Mouse (Mus musculus) midbrain, postnatal 0 days (tissue): ENCODE measurements at regions not wholly inside any gene's neighbourhood (a gene's known extent, or its start where the extent isn't known, plus 50 kb on each side); places are given as distances from the start of the nearest gene placed in this dataset.

Experiments
- ATAC-seq: fragments of 200-750 bp; cut with Nextera tagmentation; 2 replicates; pipeline ENCODE4 v1.8.0; 2017; ENCODE audit warnings: moderate number of reproducible peaks, mild to moderate bottlenecking, moderate TSS enrichment, moderate library complexity; ENCODE audit not compliant: low FRiP score
- DNase-seq: peaks from one replicate; pipeline ENCODE4 v3.0.0-alpha.2; 2015; ENCODE audit warnings: low spot score
- H3K27ac ChIP-seq: fragments of 300-500 bp; sonication (generic); 2 replicates; pipeline ENCODE4 v1.5.1; 2014; ENCODE audit warnings: low read depth, mild to moderate bottlenecking, low read length, mixed read lengths
- H3K27me3 ChIP-seq: fragments of 300-500 bp; sonication (generic); 2 replicates; pipeline ENCODE4 v1.6.1; 2014; ENCODE audit warnings: low read length, control low read depth, mixed read lengths; ENCODE audit not compliant: insufficient read depth
- H3K36me3 ChIP-seq: fragments of 300-500 bp; sonication (generic); 2 replicates; pipeline ENCODE4 v1.6.1; 2014; ENCODE audit warnings: low read length, control low read depth, mixed read lengths; ENCODE audit not compliant: insufficient read depth
- H3K4me1 ChIP-seq: fragments of 300-500 bp; sonication (generic); 2 replicates; pipeline ENCODE4 v1.6.1; 2014; ENCODE audit warnings: mild to moderate bottlenecking, control low read depth, antibody characterized with exemption, low read length, mixed read lengths; ENCODE audit not compliant: insufficient read depth
- H3K4me2 ChIP-seq: fragments of 300-500 bp; sonication (generic); 2 replicates; pipeline ENCODE4 v1.6.1; 2014; ENCODE audit warnings: low read depth, mild to moderate bottlenecking, low read length, mixed read lengths; ENCODE audit not compliant: poor library complexity, severe bottlenecking
- H3K4me3 ChIP-seq: fragments of 300-500 bp; sonication (generic); 2 replicates; pipeline ENCODE4 v1.5.1; 2014; ENCODE audit warnings: low read depth, mild to moderate bottlenecking, low read length, moderate library complexity
- H3K9ac ChIP-seq: fragments of 300-500 bp; sonication (generic); replicated peaks from 2 replicates; pipeline ENCODE4 v1.6.1; 2014; ENCODE audit warnings: mild to moderate bottlenecking, low read length, moderate library complexity, mixed read lengths; ENCODE audit not compliant: poor library complexity, severe bottlenecking
- H3K9me3 ChIP-seq: fragments of 300-500 bp; sonication (generic); 2 replicates; pipeline ENCODE4 v1.6.1; 2016; ENCODE audit warnings: low read length, control low read depth
- CTCF ChIP-seq: IDR thresholded peaks from 2 replicates; pipeline ENCODE4 v1.5.1; 2016; ENCODE audit warnings: antibody characterized with exemption, mild to moderate bottlenecking
- WGBS: fragments of 180-500 bp; shearing (Covaris S2); extraction: QIAGEN DNeasy Blood & Tissue Kit; methylation state at CpG from one replicate; pipeline ENCODE4 v1.1.7; 2014; 5-methylcytosine and 5-hydroxymethylcytosine counted together

DNA sequence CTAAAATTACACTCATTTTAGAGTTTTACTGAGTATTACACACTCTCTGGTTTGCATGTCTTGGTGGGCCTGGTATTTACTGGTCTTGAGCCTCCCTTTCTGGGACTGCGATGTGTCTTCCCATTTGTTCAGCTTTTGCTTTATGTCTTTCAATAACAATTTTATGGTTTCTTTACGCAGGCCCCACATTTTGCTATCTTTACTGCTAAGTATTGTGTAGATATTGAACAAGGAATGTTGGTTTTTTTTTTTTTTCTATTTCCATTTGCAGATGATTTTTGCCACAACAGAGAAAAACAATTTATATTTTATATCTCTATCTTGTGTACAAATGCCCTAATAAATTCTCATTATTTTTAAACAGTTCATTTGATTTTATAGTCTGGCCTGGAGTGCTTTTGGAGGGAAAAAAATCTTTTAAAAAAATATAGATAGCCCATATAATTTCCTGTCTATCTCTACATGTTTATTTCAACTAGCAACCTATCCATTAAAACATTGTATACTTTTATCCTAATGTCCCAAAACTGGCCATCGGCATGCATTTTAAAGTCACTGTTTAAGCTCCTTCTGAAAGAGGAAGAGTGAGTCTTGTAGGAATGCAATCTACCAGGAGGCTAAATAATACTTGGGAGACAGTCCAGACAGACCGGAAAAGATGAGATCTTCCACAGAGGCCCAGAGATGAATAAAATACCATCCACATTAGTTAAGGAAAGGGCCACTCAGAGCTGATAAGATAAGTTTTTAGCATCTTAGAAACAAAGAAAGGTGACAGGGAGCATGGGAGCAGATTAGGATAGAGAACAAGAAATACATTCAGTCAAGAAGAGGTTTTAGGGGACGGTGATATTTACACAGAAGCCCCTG, 149.1 kb downstream of the Rchy1 start:
- no peaks in the 10 kb centered on the region for H3K27me3 ChIP-seq
- ATAC-seq (no peak), DNase-seq (no peak)
- no peak overlapping the region for H3K9ac ChIP-seq
- no peak overlapping the region for H3K27ac ChIP-seq
- WGBS: 89% methylated on average over 5 of the region's 5 CpGs
- no peak overlapping the region for H3K4me2 ChIP-seq
- peaks cover 2% of the 10 kb centered on the region; the same call in 1 of the 2 replicates for H3K4me1 ChIP-seq
- H3K36me3 ChIP-seq: no peaks in the 10 kb centered on the region
- H3K4me3 ChIP-seq: no peak overlapping the region
- no peaks in the 10 kb centered on the region for H3K9me3 ChIP-seq
- no peak for TF ChIP-seq CTCF

DNA sequence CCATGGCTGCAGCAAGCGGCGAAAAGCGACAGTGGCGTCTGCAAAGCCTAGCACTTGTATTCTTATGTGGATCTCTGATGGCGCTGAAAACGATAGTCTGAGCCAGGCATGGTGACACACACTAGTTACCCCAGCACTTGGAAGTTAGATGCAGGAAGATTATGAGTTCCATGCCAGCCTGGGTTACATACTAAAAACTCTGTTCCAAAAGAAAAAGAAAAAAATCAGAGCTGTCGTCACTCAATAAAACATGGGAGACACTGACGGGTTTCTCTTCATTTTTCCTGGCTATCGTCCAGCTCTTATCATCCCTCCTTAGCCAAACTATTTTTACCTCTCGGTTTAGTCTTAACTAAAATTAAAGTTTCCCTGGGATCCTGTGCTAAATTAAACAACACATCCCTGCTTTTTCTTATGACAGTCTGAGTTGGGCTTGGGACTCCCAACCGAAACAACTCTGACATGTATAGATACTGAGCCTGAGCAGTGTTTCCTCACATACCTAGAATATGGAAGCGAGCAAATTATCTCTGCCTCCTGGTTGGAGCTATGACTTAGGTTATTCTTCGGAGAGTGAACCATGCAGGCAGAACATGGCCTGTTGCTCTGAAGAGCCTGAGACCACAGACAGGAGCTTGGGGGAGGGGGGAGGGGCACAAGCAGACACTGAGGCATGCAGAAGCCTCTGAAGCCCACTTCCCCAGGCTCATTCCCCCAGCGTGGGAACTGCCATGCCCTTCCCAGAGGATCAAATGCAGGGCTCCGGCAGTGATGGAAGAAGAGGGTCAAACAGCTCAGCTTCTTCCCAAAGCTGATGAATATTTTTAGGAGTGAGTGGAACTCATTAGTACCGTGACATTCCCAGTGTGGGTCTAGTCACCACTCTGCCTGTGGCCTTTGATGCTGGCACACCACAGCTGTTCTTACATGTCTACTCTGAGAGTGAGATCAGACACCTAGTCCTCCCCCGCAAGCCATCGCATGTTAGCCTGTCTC, 155.5 kb downstream of the Rchy1 start:
- H3K9ac ChIP-seq: no peak overlapping the region
- H3K9me3 ChIP-seq: no peaks in the 10 kb centered on the region
- no peak overlapping the region for H3K27ac ChIP-seq
- DNase-seq (no peak), ATAC-seq (no peak)
- H3K4me2 ChIP-seq: no peak overlapping the region
- H3K36me3 ChIP-seq: no peaks in the 10 kb centered on the region
- 68% methylated on average over 18 of the region's 18 CpGs for WGBS
- H3K4me1 ChIP-seq: 0 out of 2 replicates have a peak, but pooled peaks cover 4% of the 10 kb centered on the region
- H3K4me3 ChIP-seq: no peak overlapping the region
- TF ChIP-seq CTCF: no peak
- no peaks in the 10 kb centered on the region for H3K27me3 ChIP-seq

DNA sequence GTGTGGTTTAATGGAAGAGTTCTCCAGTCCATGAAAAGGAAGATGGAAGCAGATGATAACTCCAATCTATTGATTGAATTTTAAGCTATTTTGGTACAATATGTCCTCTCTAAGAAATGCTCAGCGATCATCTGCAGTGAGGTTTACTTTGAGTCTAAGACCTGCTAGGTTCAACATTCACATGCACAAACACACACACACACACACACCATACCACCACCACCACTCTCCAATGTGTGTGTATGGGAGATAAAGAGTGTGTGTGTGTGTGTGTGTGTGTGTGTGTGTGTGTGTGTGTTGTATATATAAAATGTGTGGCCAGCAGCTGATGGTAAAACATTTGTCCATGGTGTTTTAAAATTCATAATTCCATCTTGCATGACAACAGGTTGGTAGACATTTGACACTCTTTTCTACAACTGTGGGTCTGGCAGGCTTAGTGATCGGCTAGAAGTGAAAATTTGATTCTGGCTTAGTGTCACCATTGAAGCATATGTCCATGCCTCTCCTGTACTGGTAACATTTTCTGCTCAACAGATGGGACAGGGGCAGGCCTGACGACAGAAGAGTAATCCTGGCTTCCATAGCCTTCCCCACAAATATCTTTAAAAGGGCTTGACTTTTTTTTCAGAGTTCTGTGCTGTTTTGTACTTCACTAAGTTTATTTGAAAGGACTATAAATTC, 161.4 kb downstream of the Rchy1 start:
- Histone ChIP-seq H3K36me3 (no peaks in the 10 kb centered on the region), H3K27me3 (no peaks in the 10 kb centered on the region), H3K9ac (no peak overlapping the region), H3K9me3 (no peaks in the 10 kb centered on the region), H3K4me1 (no peaks in the 10 kb centered on the region), H3K27ac (no peak overlapping the region), H3K4me3 (no peak overlapping the region), H3K4me2 (no peak overlapping the region)
- DNase-seq (no peak), ATAC-seq (no peak)
- no peak for TF ChIP-seq CTCF
- WGBS: 91% methylated on average over 3 of the region's 3 CpGs

GRCm38 (mm10) chr5:91797362-91797761, 165.5 kb downstream of the Rchy1 start:
- Histone ChIP-seq H3K36me3 (no peaks in the 10 kb centered on the region), H3K27ac (no peak overlapping the region), H3K9me3 (no peaks in the 10 kb centered on the region), H3K4me1 (no peaks in the 10 kb centered on the region), H3K4me3 (no peak overlapping the region), H3K27me3 (no peaks in the 10 kb centered on the region), H3K9ac (no peak overlapping the region), H3K4me2 (no peak overlapping the region)
- 89% methylated on average over 3 of the region's 3 CpGs for WGBS
- no peak for TF ChIP-seq CTCF
- DNase-seq: no peak
- ATAC-seq: no peak

- no peaks in the 10 kb centered on the region for H3K27me3 ChIP-seq
- H3K4me1 ChIP-seq: no peaks in the 10 kb centered on the region
- H3K36me3 ChIP-seq: no peaks in the 10 kb centered on the region
- no peak overlapping the region for H3K9ac ChIP-seq
- no peak overlapping the region for H3K4me3 ChIP-seq
- WGBS: 61% methylated on average over 6 of the region's 6 CpGs
- no peaks in the 10 kb centered on the region for H3K9me3 ChIP-seq
- TF ChIP-seq CTCF: no peak
- DNase-seq (no peak), ATAC-seq (no peak)
- no peak overlapping the region for H3K27ac ChIP-seq
- H3K4me2 ChIP-seq: no peak overlapping the region
These were observed 170.1 kb downstream of the Rchy1 start for GRCm38 (mm10) chr5:91792732-91793131.
